ENCODE assay signal across 14 mouse cellular contexts in genomic region chr1:75048571-75048970, GRCm38 (mm10).
"Had no signal": no experiment of that assay in that cellular context is flagged by ENCODE, and none has a peak within 500 bp of the region (broad histone marks: within the 10 kb centered on the region; RNA-seq: fewer than 3 reads in every experiment).

No protein-coding gene starts in this region.

- H3K4me1 ChIP-seq: limb, embryonic 12.5 days; limb, embryonic 15.5 days had no signal

- H3K36me3 ChIP-seq: limb, embryonic 12.5 days; limb, embryonic 15.5 days had no signal

- H3K4me2 ChIP-seq: limb, embryonic 12.5 days; limb, embryonic 15.5 days; liver, embryonic 11.5 days; lung, embryonic 14.5 days; midbrain, embryonic 11.5 days had no signal

- H3K4me3 ChIP-seq: limb, embryonic 12.5 days; limb, embryonic 15.5 days; megakaryocyte, embryonic 14.5 days had no signal

- H3K9me3 ChIP-seq: limb, embryonic 12.5 days; limb, embryonic 15.5 days; megakaryocyte, embryonic 14.5 days had no signal

- H3K27ac ChIP-seq: limb, embryonic 12.5 days; limb, embryonic 15.5 days; liver, embryonic 14.5 days; macrophage had no signal

- H3K9ac ChIP-seq: limb, embryonic 12.5 days; limb, embryonic 15.5 days; liver, embryonic 14.5 days; liver, postnatal 0 days; lung, embryonic 14.5 days had no signal

- H3K27me3 ChIP-seq: limb, embryonic 12.5 days; limb, embryonic 15.5 days had no signal

- DNase-seq: kidney, postnatal 14 days; left cerebral cortex, postnatal 4 days; midbrain, embryonic 14.5 days; thymus, postnatal 36 days had no signal

- ATAC-seq: lung, postnatal 0 days had no signal
